Mouse (Mus musculus) left cerebral cortex, adult 2 months (tissue): ENCODE measurements around the gene Ptprj. TPM values are rescaled to one million over a fixed set of nuclear protein-coding genes. Genes with fewer than 3 reads are reported as not detected.
A peak's percentile ranks its signal among the peaks of the same experiment; 100 is the strongest.
"Not testable (repeated sequence)": the region's sequence is repeated elsewhere in the genome, so short reads cannot be mapped to it uniquely, and the experiment has no call there.

ENCODE experiments used
- DNase-seq, 2 experiments: peaks; one replicate each; pipeline ENCODE4 v3.0.0; 2021 to 2022; ENCODE audit warnings: low spot score in 2 of 2, mixed read lengths in 1 of 2; ENCODE audit errors: extremely low spot score in 1 of 2
- H3K27ac ChIP-seq: fragments of 200-600 bp; 2 replicates; pipeline ENCODE4 v1.8.1; 2022
- H3K4me3 ChIP-seq: fragments of 200-600 bp; 2 replicates; pipeline ENCODE4 v1.8.1; 2022
- CTCF ChIP-seq: fragments of 200-600 bp; IDR thresholded peaks from 2 replicates; pipeline ENCODE4 v1.8.1; 2022; ENCODE audit warnings: antibody characterized with exemption, mild to moderate bottlenecking, moderate library complexity
- intact Hi-C: fragments of 180-260 bp; cut with DNase I; formaldehyde crosslinking; loops from one replicate; pipeline ENCODE4 v1.15.1; 2025
- total RNA-seq, 2 experiments: library from RNA; stranded (reverse); gene quantifications; 2 replicates each; pipeline ENCODE4 v1.2.3; 2021

Gene Ptprj
- total RNA-seq, 2 experiments from 2014 or later, result 114 to 117 TPM

DNA sequence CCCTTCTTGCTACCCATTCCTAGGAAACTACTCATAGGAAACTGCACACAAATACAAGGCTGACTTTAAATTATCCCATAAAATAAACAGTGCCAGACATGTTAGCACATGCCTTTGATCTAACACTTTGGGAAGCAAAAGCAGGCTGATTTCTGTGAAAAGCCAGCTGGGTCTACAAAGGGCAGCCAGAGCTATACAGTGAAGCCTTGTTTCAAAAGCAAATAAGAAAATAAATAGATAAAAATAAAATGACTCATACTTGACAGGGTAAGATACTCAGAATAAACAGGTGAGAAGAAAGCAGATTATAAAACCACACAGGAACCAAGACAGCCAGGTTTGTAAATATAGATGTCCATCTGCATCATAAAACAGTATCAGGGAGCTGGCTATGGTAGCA, 118.2 kb downstream of the Ptprj start:
- no peak for TF ChIP-seq CTCF
- Histone ChIP-seq H3K4me3 (no peak overlapping the region), H3K27ac (no peak overlapping the region)
- DNase-seq, result no peak
- intact Hi-C loops, result no loop called here

DNA sequence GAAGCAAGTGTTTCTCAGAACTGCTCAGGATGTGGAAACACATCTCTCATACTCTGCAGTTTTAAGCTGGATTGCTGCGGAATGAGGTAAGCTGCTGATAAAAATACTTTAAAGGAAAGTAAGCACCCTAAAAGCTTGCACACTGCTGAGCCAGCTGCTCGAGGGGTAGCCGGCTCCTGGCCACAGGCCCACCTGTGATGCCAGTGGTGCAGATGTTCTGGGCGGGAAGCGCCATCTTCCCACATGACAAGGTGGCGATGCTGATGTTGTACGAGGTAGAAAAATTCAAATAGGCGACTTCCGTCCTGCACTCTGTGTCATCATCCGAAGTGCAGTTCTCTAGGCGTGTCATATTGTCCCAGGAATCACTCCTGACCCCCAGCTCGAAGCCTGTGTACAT, 122.5 kb downstream of the Ptprj start:
- TF ChIP-seq CTCF, result no peak
- DNase-seq, result no peak
- H3K27ac ChIP-seq, result no peak overlapping the region
- intact Hi-C loops, result no loop called here
- H3K4me3 ChIP-seq, result no peak overlapping the region

DNA sequence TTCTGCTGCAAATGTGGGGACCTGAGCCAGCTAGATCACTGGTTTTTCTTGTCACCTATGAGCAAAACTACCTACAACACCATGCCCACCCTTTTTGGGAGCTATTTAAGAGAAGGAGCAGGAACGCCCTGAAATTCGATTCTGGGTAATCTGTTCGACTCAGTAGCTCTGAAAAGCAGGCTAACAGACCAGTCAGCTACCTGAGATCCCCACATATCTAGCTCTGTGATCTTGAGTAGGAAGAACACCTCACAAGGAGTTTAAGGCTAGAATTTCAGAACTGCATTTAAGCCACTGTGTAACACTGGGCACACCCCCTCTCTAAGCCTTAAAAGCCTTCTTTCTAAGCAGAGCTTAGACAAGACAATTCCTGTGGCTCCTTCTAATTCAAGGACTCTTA, 128.1 kb downstream of the Ptprj start:
- intact Hi-C loops, result no loop called here
- TF ChIP-seq CTCF, result no peak

DNA sequence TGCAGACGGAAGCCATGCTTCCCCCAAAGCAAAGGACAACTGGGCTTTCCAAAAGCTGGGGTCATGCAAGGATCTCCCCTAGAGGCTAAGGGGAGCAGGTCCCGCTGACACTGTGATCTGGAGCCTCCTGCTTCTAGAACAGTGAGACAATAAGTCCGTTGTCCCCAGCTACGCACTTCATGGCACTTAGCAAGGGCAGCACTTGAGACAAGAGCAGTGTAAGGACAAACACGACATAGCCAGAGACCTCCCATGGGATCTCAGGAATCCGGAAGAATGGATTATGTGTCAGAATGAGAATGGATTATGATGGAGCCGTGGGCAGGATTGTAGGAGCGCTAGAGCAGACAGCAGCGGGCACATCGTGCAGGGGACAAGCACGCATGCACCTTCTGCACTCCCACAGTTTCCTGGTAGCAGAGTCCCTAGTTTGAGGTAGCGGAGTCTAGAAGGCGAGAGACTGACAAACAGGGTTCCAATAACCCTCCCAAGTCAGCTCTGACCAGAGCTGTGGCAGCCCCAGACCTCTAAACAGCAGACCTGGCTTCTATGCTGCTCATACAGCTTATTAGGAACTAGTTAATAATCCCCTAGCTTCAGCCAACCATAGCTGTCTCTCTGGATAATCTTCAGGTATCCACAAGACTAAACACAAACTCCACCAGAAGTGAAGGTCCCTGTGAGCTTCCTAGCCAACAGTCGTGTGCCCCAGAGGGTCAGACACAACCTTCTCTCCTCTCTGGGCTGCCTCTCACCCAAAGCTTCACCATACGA, 131.3 kb downstream of the Ptprj start:
- H3K27ac ChIP-seq, result 0 out of 2 replicates have a peak overlapping the region, but pooled peaks have one; percentile 18
- intact Hi-C loops, result no loop called here
- no peak for TF ChIP-seq CTCF
- no peak overlapping the region for H3K4me3 ChIP-seq
- DNase-seq, result no peak

More for the DNA sequence above, 128.1 kb downstream of the Ptprj start:
- no peak for DNase-seq
- Histone ChIP-seq H3K4me3 (no peak overlapping the region), H3K27ac (no peak overlapping the region)

DNA sequence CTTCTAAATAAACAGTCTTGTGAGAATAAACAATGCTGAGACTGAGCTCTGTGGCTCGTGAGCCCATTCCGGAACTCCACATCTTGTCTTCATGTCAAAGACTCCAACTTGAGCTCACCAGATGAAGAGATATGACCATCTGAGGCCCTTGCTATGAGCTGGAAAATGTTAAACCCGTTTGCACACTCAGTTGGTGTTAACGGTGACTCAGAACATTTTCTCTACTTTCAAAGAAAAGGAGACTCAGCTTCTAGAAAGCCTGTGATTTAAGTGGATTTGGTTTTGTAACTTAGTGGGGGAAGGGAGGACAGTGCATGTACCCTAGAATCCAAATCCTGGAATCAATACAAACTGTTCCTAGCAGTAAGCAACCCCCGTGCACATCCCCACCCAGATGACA, 136.6 kb downstream of the Ptprj start:
- intact Hi-C loops, result no loop called here
- H3K27ac ChIP-seq, result peak overlapping the region; percentile 6
- DNase-seq, result no peak
- no peak overlapping the region for H3K4me3 ChIP-seq
- no peak for TF ChIP-seq CTCF

DNA sequence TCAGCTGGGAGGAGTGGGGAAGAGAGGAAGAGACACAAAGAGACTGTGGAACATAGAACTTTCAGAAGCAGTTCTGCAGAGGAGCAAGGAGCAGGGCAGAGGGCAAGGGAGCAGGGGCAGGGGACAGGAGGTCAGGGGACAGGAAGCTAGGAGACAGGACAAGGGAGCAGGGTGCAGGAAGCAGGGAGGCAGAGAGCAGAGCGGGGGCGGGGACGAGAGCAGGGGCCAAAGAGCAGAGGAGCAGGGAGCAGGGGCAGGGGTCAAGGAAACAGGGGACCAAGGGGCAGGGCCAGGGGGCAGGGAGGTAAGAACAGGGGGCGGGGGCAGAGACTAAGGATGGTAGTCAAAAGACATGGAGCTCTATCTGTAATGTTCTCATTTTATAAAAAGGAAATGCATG, 138.6 kb downstream of the Ptprj start:
- intact Hi-C loops, DNase-seq, H3K27ac ChIP-seq, H3K4me3 ChIP-seq: not testable (repeated sequence)

DNA sequence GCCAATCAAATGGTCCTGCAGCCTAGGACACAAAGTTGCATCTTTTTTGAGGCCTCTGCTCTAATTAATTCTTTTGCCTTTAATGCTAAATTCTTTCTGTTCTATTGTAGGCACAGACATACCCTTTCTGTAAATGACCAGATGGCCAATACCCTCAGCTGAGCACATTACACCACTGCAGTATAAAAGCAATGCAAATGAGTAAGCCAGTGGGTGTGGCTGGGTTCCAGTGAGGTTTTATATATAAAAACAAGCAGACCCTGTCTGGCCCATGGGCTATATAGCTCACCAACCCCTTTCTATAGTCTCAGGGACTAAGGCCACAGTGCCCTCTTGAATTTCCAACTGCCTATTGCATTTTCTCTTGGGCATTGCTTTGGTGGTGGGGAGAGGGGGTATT, 140.3 kb downstream of the Ptprj start:
- H3K4me3 ChIP-seq, H3K27ac ChIP-seq, DNase-seq, intact Hi-C loops: not testable (repeated sequence)

DNA sequence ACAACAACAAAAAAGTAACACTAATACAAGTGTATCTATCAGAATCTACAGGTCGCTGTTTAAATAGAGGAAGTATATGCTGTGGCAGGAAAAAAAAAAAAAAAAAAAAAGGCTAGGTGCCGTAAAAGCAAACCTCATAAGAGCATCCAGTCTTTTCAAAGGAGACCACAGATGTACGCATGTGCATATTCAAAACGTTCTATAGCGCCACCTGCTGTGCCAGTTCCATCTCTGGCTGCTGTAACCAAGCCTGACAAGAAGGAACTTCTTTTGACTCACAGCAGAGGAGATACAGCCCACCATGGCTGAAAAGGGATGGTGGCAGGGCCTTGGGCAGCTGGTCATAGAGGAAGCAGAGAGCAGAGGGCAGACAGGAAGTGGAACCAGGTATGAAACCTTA, 143.0 kb downstream of the Ptprj start:
- H3K4me3 ChIP-seq, H3K27ac ChIP-seq, intact Hi-C loops, DNase-seq: not testable (repeated sequence)

DNA sequence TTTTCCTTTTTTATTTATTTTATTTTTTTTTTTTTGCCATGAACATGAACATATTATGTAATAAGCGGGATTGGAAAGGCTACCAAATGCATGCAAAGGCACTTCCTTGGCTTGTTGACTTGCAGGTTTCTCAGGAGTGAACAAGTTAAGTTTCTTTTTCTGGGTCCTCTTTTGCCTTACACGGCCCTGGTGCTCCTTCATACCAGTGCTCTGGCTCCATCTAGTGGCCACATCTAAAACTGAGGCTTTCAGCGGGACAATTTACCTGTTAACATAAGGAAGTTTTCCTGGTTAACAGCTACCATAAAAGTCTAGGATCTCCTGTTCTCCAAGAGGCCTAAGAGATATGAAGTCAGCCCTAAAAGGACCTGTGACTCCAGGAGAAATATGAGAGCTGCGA, 150.7 kb downstream of the Ptprj start:
- DNase-seq, H3K27ac ChIP-seq, H3K4me3 ChIP-seq, intact Hi-C loops: not testable (repeated sequence)

DNA sequence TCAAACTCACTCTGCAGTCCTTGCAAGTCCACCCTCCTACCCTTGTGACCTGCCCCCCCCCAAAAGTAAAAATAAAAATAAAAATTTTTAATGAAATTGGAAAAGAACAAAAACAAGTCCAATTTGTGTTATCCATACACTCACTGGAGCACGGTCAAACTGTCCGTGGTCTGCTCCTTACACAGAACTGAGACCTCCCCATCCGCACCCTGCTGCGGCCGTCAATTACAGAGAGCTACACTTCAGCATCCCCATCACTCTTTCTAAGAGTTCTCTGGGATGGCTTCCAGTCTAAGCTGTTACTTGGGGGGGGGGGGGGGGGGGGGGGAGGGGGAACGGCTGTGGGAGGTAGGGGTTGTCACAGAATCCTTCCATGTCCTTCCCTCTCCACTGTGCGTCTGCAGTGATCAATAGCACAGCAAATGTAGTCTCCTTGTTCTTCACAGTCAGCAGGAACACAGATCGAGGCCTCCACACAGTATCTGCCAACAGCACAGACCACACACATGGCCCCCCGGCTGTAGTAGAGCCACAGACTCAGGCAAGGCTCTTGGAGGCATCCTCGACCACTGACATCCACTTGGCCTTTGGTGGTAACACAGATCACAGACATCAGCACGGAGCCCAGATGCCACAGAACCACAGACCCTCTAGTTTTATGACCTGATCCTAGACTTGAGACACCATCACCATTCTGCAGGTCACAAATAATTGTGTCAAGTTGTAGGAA, 151.3 kb downstream of the Ptprj start:
- H3K4me3 ChIP-seq, H3K27ac ChIP-seq, DNase-seq, intact Hi-C loops: not testable (repeated sequence)

DNA sequence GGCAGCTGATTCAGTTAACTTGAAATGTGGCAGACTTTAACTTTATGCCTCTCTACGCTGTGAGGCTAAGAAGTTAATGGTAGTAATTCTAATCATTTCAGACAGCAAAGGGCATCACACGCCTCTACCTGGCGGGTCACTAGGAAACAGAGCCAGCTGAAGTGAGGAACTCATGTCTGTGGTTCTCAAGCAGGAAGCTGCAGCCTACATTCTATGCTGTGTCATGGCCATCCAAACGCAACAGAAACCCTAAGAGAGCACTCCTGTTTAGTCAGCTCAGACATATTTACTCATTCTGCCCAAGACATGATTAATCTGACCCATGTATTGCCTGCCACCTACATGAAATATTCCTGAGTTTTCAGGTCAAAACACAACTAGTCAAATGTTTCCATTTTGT, 155.5 kb downstream of the Ptprj start:
- H3K4me3 ChIP-seq, intact Hi-C loops, DNase-seq, H3K27ac ChIP-seq: not testable (repeated sequence)

DNA sequence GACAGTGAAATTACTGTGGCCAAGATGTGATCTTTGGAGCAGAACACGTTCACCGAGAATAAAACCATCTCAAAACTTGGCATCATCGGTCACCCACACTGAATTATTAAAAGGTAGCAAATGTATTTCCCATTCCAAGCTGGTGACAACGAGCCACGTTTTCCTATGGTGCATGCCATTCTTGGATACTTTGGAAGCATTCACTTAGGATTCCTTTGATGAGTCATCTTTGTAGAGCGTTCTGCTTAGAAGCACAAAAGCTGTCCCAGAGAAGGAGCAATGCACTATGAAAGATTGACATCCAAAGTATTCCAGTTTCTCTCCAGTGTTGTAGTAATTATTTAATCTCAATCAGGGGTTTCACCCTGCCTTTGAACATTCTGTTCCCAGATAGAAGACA, 158.2 kb downstream of the Ptprj start:
- H3K27ac ChIP-seq, DNase-seq, intact Hi-C loops: not testable (repeated sequence)

DNA sequence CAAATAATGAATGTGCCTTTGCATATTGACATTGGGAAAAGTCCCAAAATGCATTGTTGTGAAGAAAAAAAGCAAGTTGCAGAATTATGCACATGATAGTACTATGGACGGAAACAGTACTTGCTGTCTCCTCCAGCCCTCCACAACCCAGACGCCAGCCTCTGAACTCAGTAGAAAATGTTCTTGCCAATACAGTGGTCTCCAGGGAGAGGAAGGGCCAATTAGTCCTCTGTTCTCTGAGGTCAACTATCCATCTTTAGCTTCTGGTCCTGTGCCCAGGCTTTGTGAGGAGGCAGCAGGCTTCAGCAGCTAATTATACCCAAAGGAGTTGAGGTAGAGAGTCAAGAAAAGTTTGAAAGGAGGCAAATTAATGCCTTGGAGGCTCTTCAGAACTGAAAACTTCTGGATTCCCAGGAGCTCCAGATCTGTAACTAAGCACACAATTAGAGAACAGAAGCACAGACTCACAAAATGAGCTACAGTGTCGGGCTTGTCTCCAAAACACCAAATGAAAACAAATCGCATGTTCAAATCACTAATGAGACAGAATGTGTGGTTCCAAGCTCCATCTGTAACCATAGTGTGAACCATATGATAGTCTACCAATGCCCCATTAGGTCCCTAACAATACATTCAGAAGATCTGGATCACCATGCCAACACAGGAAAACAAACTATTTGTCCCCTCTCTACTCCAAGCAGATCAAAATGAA, 166.2 kb downstream of the Ptprj start:
- intact Hi-C loops, DNase-seq, H3K27ac ChIP-seq, H3K4me3 ChIP-seq: not testable (repeated sequence)

More for the DNA sequence above, 158.2 kb downstream of the Ptprj start:
- not testable (repeated sequence) for H3K4me3 ChIP-seq

DNA sequence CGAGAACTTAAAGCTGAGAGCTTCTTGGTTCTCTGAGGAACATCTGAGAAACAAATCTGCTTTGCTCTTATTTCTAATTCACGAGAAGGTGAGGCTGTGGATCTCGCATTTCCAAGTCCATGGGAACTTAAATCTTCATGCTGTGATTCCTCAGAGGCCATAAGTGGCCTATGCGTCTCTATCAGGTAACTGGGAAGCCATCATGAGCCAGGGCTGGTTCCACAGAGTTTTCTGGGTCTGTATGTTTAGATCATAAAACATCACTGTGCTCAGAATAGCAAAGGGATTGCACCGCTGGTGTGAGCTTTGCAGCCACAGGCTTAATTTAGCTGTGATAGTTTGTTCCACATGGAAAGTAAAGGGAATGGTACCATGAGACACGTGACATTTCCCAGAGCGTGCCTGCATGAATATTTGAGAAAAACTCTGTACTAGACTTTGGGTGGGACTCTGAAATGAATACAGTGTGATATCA, 181.8 kb downstream of the Ptprj start, which contains the start of gene Olfr1274-ps:
Gene Olfr1274-ps (plus strand): TSS at position 51 of the 475 bp plus-strand sequence.
- DNase-seq, intact Hi-C loops, H3K4me3 ChIP-seq, H3K27ac ChIP-seq: not testable (repeated sequence)
